Mouse (Mus musculus): Measurements from ENCODE around the gene Ifi35. TPM values are rescaled to one million over a fixed set of nuclear protein-coding genes. Genes with fewer than 3 reads are reported as not detected.
A peak's percentile ranks its signal among the peaks of the same experiment; 100 is the strongest.
"Not testable (repeated sequence)": the region's sequence is repeated elsewhere in the genome, so short reads cannot be mapped to it uniquely, and the experiment has no call there.

The Ifi35 gene
- polyA plus RNA-seq, 1 experiment from 2014 or later = 2.7 TPM

DNA sequence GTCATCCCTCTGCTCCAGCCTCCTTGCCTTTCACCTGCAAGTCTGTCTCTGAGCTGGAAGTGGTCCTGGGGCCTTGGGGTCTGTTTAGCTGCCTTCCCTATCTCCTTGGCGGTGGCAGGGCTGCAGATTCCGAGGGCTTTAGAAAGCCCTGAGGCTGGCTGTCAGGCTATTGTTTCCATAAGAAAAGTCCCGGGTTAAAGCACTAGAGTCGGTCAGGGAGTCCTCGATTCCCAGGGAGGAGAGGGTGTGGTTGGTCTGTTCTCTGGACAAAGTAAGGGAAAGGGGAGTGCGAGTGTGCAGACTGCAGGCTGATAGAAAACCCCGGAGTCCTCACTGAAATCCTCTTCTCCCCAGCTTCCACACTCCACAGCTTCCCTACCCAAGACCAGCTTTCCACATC is 22.0 kb downstream of the Ifi35 start:
- H3K9me3 ChIP-seq (ENCODE audit: control insufficient read depth, low read length) = no peaks in the 10 kb centered on the region
- peaks cover 27% of the 10 kb centered on the region for H3K4me1 ChIP-seq (ENCODE audit: control insufficient read depth, insufficient read depth, low read length)
- peak overlapping the region; percentile 17; the same call in 1 of the 2 replicates for H3K4me3 ChIP-seq (ENCODE audit: low read depth, low read length)
- peak overlapping the region; percentile 38; the same call in 1 of the 2 replicates for H3K9ac ChIP-seq (ENCODE audit: low read length)
- DNase-seq (ENCODE audit: low spot score, missing footprints) (no peak), ATAC-seq (ENCODE audit: low FRiP score) (no peak)
- H3K27me3 ChIP-seq (ENCODE audit: control insufficient read depth, insufficient read depth, low read length) = peaks cover 2% of the 10 kb centered on the region; the same call in 1 of the 2 replicates
- peak overlapping the region; percentile 54; the same call in 1 of the 2 replicates for H3K27ac ChIP-seq (ENCODE audit: low read depth, low read length)
- H3K4me2 ChIP-seq = peak overlapping the region; percentile 41
- 19% methylated on average over 7 of the region's 7 CpGs for WGBS
- H3K36me3 ChIP-seq (ENCODE audit: control insufficient read depth, insufficient read depth, low read length) = no peaks in the 10 kb centered on the region

DNA sequence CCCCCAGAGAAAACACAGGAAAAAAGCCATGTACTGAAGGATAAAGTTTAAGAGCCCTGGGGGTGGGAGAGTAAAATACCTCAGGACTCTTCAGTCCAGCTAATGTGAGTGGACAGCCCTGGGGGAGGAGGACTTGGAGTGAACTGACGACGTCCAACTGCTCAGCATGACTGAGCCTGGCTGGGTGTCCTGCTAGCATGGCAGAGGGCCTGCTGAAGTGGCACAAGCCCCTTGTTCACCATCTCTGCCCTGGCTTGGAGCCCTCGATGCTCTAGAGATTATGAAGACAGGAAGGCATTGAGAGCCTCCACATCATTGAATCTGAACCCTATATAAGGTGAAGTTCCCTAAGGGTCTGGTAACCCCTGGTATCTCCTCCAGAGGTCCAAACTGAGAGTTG is 23.7 kb downstream of the Ifi35 start:
- Histone ChIP-seq H3K27ac (ENCODE audit: low read depth, low read length) (no peak overlapping the region), H3K4me3 (ENCODE audit: low read depth, low read length) (no peak overlapping the region), H3K27me3 (ENCODE audit: control insufficient read depth, insufficient read depth, low read length) (no peaks in the 10 kb centered on the region), H3K36me3 (ENCODE audit: control insufficient read depth, insufficient read depth, low read length) (no peaks in the 10 kb centered on the region), H3K4me2 (no peak overlapping the region), H3K4me1 (ENCODE audit: control insufficient read depth, insufficient read depth, low read length) (peaks cover 22% of the 10 kb centered on the region), H3K9ac (ENCODE audit: low read length) (no peak overlapping the region), H3K9me3 (ENCODE audit: control insufficient read depth, low read length) (no peaks in the 10 kb centered on the region)
- WGBS = 67% methylated on average over 3 of the region's 3 CpGs
- ATAC-seq (ENCODE audit: low FRiP score) = no peak
- no peak for DNase-seq (ENCODE audit: low spot score, missing footprints)

DNA sequence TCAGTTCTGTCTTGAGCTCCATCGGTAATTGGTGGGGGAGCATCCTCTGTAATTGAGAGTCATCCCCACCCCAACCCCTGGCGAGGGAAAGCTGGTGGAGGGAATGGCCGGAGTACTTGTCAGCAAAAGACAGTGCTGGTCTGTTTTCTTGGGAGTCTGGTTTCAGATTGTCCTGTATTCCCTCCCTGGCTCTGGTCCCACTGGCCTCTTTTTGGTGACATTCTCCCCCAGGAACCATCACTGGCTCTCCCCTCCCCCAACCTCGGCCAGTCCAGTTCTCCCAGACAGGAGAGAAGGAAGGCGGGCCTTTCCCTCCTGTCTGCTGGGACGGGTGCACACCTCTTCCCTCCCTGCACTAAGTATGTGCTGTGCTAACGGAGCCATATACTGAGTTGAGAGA is 24.1 kb downstream of the Ifi35 start:
- H3K4me1 ChIP-seq (ENCODE audit: control insufficient read depth, insufficient read depth, low read length) = peaks cover 21% of the 10 kb centered on the region
- ATAC-seq (ENCODE audit: low FRiP score) = no peak
- DNase-seq (ENCODE audit: low spot score, missing footprints) = no peak
- H3K4me2 ChIP-seq = no peak overlapping the region
- no peaks in the 10 kb centered on the region for H3K36me3 ChIP-seq (ENCODE audit: control insufficient read depth, insufficient read depth, low read length)
- no peak overlapping the region for H3K9ac ChIP-seq (ENCODE audit: low read length)
- no peak overlapping the region for H3K4me3 ChIP-seq (ENCODE audit: low read depth, low read length)
- H3K27me3 ChIP-seq (ENCODE audit: control insufficient read depth, insufficient read depth, low read length) = no peaks in the 10 kb centered on the region
- no peaks in the 10 kb centered on the region for H3K9me3 ChIP-seq (ENCODE audit: control insufficient read depth, low read length)
- no peak overlapping the region for H3K27ac ChIP-seq (ENCODE audit: low read depth, low read length)
- WGBS = 70% methylated on average over 7 of the region's 7 CpGs

DNA sequence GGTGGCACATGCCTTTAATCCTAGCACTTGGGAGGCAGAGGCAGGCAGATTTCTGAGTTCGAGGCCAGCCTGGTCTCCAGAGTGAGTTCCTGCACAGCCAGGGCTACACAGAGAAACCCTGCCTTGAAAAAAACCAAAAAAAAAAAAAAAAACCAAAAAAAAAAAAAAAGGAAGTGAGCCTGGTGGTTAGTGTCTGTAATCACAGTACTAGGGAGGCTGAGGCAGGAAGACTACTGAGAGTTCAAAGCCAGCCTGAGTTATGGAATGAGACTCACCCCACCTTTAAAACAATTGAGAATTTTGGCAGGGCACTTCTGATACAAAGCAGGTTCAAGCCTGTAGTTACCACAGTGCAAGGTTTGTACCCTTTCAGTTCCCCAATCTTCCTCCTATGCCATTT is 25.5 kb downstream of the Ifi35 start:
- H3K27ac ChIP-seq (ENCODE audit: low read depth, low read length); H3K27me3 ChIP-seq (ENCODE audit: control insufficient read depth, insufficient read depth, low read length); DNase-seq (ENCODE audit: low spot score, missing footprints); H3K9me3 ChIP-seq (ENCODE audit: control insufficient read depth, low read length); H3K36me3 ChIP-seq (ENCODE audit: control insufficient read depth, insufficient read depth, low read length); H3K4me2 ChIP-seq; ATAC-seq (ENCODE audit: low FRiP score); H3K4me3 ChIP-seq (ENCODE audit: low read depth, low read length); H3K9ac ChIP-seq (ENCODE audit: low read length): not testable (repeated sequence)
- peaks cover 27% of the 10 kb centered on the region for H3K4me1 ChIP-seq (ENCODE audit: control insufficient read depth, insufficient read depth, low read length)
- 84% methylated on average over 1 of the region's 1 CpGs for WGBS

DNA sequence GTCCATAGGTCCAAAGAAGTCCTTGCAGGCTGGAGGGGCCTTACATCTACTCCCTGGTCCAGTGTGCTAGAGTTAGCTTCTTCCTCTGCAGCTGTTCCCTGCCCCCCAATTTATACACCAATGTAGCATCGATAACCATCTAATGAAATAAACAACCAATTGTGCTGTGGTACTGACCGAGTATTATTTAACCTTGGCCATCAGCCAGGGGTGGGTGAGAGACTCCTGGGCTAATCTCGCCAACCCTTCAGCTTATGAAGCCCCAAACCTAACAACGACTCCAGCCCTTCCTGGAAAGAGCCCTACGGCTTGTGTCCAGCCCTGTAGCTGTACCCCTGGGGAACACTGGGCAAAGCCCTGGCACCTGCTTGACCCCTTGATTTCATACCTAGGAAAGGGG is 26.1 kb downstream of the Ifi35 start:
- no peak for ATAC-seq (ENCODE audit: low FRiP score)
- no peaks in the 10 kb centered on the region for H3K36me3 ChIP-seq (ENCODE audit: control insufficient read depth, insufficient read depth, low read length)
- H3K27me3 ChIP-seq (ENCODE audit: control insufficient read depth, insufficient read depth, low read length) = no peaks in the 10 kb centered on the region
- WGBS = 83% methylated on average over 5 of the region's 5 CpGs
- H3K9me3 ChIP-seq (ENCODE audit: control insufficient read depth, low read length) = no peaks in the 10 kb centered on the region
- H3K4me1 ChIP-seq (ENCODE audit: control insufficient read depth, insufficient read depth, low read length) = peaks cover 27% of the 10 kb centered on the region
- no peak overlapping the region for H3K4me2 ChIP-seq
- H3K27ac ChIP-seq (ENCODE audit: low read depth, low read length) = no peak overlapping the region
- H3K9ac ChIP-seq (ENCODE audit: low read length) = no peak overlapping the region
- no peak overlapping the region for H3K4me3 ChIP-seq (ENCODE audit: low read depth, low read length)
- no peak for DNase-seq (ENCODE audit: low spot score, missing footprints)

DNA sequence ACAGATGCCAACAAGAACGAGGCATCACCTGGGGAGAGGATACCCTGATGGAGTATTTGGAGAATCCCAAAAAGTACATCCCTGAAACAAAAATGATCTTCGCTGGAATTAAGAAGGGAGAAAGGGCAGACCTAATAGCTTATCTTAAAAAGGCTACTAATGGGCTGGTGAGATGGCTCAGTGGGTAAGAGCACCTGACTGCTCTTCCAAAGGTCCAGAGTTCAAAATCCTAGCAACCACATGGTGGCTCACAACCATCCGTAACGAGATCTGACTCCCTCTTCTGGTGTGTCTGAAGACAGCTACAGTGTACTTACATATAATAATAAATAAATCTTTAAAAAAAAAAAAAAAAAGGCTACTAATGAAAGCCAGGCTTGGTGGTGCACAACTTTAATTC is 28.2 kb downstream of the Ifi35 start:
- DNase-seq (ENCODE audit: low spot score, missing footprints); ATAC-seq (ENCODE audit: low FRiP score); H3K4me3 ChIP-seq (ENCODE audit: low read depth, low read length); H3K27ac ChIP-seq (ENCODE audit: low read depth, low read length); H3K9ac ChIP-seq (ENCODE audit: low read length); H3K4me2 ChIP-seq; H3K36me3 ChIP-seq (ENCODE audit: control insufficient read depth, insufficient read depth, low read length); H3K9me3 ChIP-seq (ENCODE audit: control insufficient read depth, low read length); H3K27me3 ChIP-seq (ENCODE audit: control insufficient read depth, insufficient read depth, low read length): not testable (repeated sequence)
- H3K4me1 ChIP-seq (ENCODE audit: control insufficient read depth, insufficient read depth, low read length) = peaks cover 28% of the 10 kb centered on the region
- 88% methylated on average over 4 of the region's 4 CpGs for WGBS

DNA sequence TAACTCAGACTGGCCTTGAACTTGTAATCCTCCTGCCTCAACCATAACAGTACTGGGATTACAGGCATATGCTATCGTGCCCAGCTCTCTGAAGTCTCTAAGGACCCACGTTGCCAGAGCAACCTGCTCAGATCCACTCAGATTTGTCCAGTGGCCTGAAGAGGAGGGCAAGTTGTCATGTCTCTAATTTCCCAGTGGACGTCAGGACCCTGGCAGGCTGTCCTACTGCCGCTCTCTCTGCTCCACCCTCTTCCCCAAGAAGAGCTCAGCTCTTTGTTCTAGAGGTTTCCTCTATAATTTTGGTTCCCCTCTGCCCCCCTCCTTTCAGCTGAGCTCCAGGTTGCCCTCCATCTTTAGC is 29.0 kb downstream of the Ifi35 start:
- Histone ChIP-seq H3K9me3 (ENCODE audit: control insufficient read depth, low read length) (no peaks in the 10 kb centered on the region), H3K27ac (ENCODE audit: low read depth, low read length) (peak overlapping the region; percentile 95), H3K4me2 (peak overlapping the region; percentile 22), H3K4me1 (ENCODE audit: control insufficient read depth, insufficient read depth, low read length) (peaks cover 28% of the 10 kb centered on the region), H3K4me3 (ENCODE audit: low read depth, low read length) (no peak overlapping the region), H3K27me3 (ENCODE audit: control insufficient read depth, insufficient read depth, low read length) (no peaks in the 10 kb centered on the region), H3K36me3 (ENCODE audit: control insufficient read depth, insufficient read depth, low read length) (no peaks in the 10 kb centered on the region), H3K9ac (ENCODE audit: low read length) (0 out of 2 replicates have a peak overlapping the region, but pooled peaks have one; percentile 42)
- ATAC-seq (ENCODE audit: low FRiP score) (peak; percentile 77), DNase-seq (ENCODE audit: low spot score, missing footprints) (no peak)
- WGBS = 19% methylated on average over 4 of the region's 4 CpGs

DNA sequence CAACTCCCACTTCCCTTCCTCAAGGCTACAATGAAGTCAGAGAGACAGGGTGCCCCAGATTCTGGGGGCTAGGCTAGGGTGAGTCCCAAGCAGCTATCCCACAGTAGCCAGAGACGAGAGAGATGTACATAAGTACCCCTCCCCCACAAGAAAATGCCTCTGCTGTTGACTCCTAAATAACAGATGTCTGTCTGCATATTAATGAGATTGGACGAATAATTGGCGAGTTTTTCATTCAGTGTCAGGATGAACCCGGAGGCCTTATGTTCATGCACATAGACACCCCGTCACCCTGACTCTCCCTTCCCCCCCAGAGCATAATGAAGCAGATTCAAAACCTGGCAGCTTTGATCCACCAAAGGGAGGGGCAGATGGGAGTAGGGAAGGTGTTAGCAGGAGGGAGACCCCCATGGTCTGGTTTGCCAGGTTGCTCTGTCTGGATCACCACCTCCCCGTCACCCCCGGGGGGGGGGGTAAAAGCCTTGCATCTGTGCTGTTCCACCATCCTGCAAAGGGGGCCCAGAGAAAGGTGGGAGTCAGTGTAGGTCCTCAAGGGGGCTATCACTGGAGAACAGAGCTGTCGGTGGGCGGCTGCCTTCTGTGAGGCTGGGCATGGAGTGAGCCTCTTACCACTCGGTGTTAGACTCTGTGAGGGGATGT is 29.5 kb downstream of the Ifi35 start:
- Histone ChIP-seq H3K4me2 (peak overlapping the region; percentile 22), H3K36me3 (ENCODE audit: control insufficient read depth, insufficient read depth, low read length) (no peaks in the 10 kb centered on the region), H3K4me1 (ENCODE audit: control insufficient read depth, insufficient read depth, low read length) (peaks cover 28% of the 10 kb centered on the region), H3K9ac (ENCODE audit: low read length) (peak overlapping the region; percentile 42; the same call in 1 of the 2 replicates), H3K27ac (ENCODE audit: low read depth, low read length) (peak overlapping the region; percentile 95), H3K9me3 (ENCODE audit: control insufficient read depth, low read length) (no peaks in the 10 kb centered on the region), H3K4me3 (ENCODE audit: low read depth, low read length) (no peak overlapping the region), H3K27me3 (ENCODE audit: control insufficient read depth, insufficient read depth, low read length) (no peaks in the 10 kb centered on the region)
- 39% methylated on average over 10 of the region's 10 CpGs for WGBS
- peak; percentile 93 for DNase-seq (ENCODE audit: low spot score, missing footprints)
- ATAC-seq (ENCODE audit: low FRiP score) = peak; percentile 82

DNA sequence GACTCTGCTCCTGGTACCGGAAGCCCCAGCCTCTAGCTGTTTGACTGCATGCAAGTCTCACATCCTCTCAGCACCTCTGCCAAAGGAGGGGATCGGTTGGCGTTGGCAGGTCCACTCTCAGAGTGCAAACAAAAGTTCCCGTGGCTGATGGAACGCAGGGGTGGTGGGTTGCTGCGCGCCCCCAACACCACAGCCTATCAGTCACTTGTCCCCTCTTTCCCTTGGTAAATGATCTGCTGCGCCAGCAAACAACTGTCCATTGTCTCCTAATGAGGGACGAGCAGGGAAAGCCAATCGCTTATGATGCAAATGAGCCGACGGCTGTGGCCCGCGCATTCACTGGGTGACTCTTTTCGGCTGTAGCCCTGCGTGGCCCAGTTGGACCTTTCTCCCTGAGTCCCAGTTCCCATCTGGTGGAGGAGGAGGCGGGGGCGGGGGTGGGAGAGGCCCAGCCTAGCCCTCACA is 31.0 kb downstream of the Ifi35 start:
- peak overlapping the region; percentile 62 for H3K9ac ChIP-seq (ENCODE audit: low read length)
- DNase-seq (ENCODE audit: low spot score, missing footprints) (peak; percentile 94), ATAC-seq (ENCODE audit: low FRiP score) (peak; percentile 78)
- H3K27me3 ChIP-seq (ENCODE audit: control insufficient read depth, insufficient read depth, low read length) = no peaks in the 10 kb centered on the region
- peak overlapping the region; percentile 95 for H3K27ac ChIP-seq (ENCODE audit: low read depth, low read length)
- peaks cover 33% of the 10 kb centered on the region for H3K4me1 ChIP-seq (ENCODE audit: control insufficient read depth, insufficient read depth, low read length)
- peak overlapping the region; percentile 23 for H3K4me3 ChIP-seq (ENCODE audit: low read depth, low read length)
- H3K4me2 ChIP-seq = peak overlapping the region; percentile 44
- no peaks in the 10 kb centered on the region for H3K9me3 ChIP-seq (ENCODE audit: control insufficient read depth, low read length)
- H3K36me3 ChIP-seq (ENCODE audit: control insufficient read depth, insufficient read depth, low read length) = no peaks in the 10 kb centered on the region
- 5% methylated on average over 18 of the region's 18 CpGs for WGBS
